Mouse (Mus musculus) lung, postnatal 0 days (tissue): Measurements from ENCODE around the gene Urb1.

Experiments
- CTCF ChIP-seq: IDR thresholded peaks from 2 replicates; pipeline ENCODE4 v1.5.1; 2016; ENCODE audit warnings: antibody characterized with exemption, mild to moderate bottlenecking
- EP300 ChIP-seq: IDR thresholded peaks from 2 replicates; pipeline ENCODE4 v1.6.1; 2016; ENCODE audit warnings: antibody characterized with exemption, mild to moderate bottlenecking, control low read depth

GRCm38 (mm10) chr16:90798446-90798845 is 11.8 kb downstream of the Urb1 start:
- no peak for TF ChIP-seq CTCF
- no peak for TF ChIP-seq EP300
